Mouse (Mus musculus): ENCODE data around the gene Akr1b8.
"Not testable (repeated sequence)": the region's sequence is repeated elsewhere in the genome, so short reads cannot be mapped to it uniquely, and the experiment has no call there.

The Akr1b8 gene

GRCm38 (mm10) chr6:34353658-34354353 is at the start of gene Akr1b8:
TSS of gene Akr1b8 (plus strand) at chr6:34354119.
- DNase-seq (ENCODE audit: low spot score), result peak; percentile 39

GRCm38 (mm10) chr6:34304675-34305241 is 49.2 kb upstream of the Akr1b8 start:
- DNase-seq (ENCODE audit: low spot score), result no peak

- DNase-seq (ENCODE audit: low spot score), result no peak
Measured at GRCm38 (mm10) chr6:34306797-34307196, 47.1 kb upstream of the Akr1b8 start.

GRCm38 (mm10) chr6:34309526-34309925 is 44.4 kb upstream of the Akr1b8 start:
- DNase-seq (ENCODE audit: low spot score), result no peak

- DNase-seq (ENCODE audit: low spot score), result no peak
Measured at GRCm38 (mm10) chr6:34310023-34310595, 43.8 kb upstream of the Akr1b8 start.

- no peak for DNase-seq (ENCODE audit: low spot score)
Measured at GRCm38 (mm10) chr6:34313386-34313785, 40.5 kb upstream of the Akr1b8 start.

GRCm38 (mm10) chr6:34313921-34314320 is 40.0 kb upstream of the Akr1b8 start:
- no peak for DNase-seq (ENCODE audit: low spot score)

GRCm38 (mm10) chr6:34316854-34317771 is 36.8 kb upstream of the Akr1b8 start, which contains the start of gene Akr1b3:
TSS of gene Akr1b3 (minus strand) at chr6:34317478.
- peak; percentile 97 for DNase-seq (ENCODE audit: low spot score)

- DNase-seq (ENCODE audit: low spot score), result no peak
Measured at GRCm38 (mm10) chr6:34318172-34318571, 35.7 kb upstream of the Akr1b8 start.

GRCm38 (mm10) chr6:34318636-34319035 is 35.3 kb upstream of the Akr1b8 start:
- no peak for DNase-seq (ENCODE audit: low spot score)

- no peak for DNase-seq (ENCODE audit: low spot score)
Measured at GRCm38 (mm10) chr6:34322121-34322520, 31.8 kb upstream of the Akr1b8 start.

GRCm38 (mm10) chr6:34331379-34331778 is 22.5 kb upstream of the Akr1b8 start:
- DNase-seq (ENCODE audit: low spot score), result no peak

- DNase-seq (ENCODE audit: low spot score), result not testable (repeated sequence)
Measured at GRCm38 (mm10) chr6:34331804-34332203, 22.1 kb upstream of the Akr1b8 start.

- no peak for DNase-seq (ENCODE audit: low spot score)
Measured at GRCm38 (mm10) chr6:34334673-34335072, 19.2 kb upstream of the Akr1b8 start.

- no peak for DNase-seq (ENCODE audit: low spot score)
Measured at GRCm38 (mm10) chr6:34337799-34338198, 16.1 kb upstream of the Akr1b8 start.

GRCm38 (mm10) chr6:34341991-34342390 is 11.9 kb upstream of the Akr1b8 start:
- DNase-seq (ENCODE audit: low spot score), result no peak

- DNase-seq (ENCODE audit: low spot score), result no peak
Measured at GRCm38 (mm10) chr6:34342476-34342875, 11.4 kb upstream of the Akr1b8 start.

- no peak for DNase-seq (ENCODE audit: low spot score)
Measured at GRCm38 (mm10) chr6:34343426-34343825, 10.5 kb upstream of the Akr1b8 start.

GRCm38 (mm10) chr6:34344135-34344850 is 9.6 kb upstream of the Akr1b8 start:
- no peak for DNase-seq (ENCODE audit: low spot score)

- DNase-seq (ENCODE audit: low spot score), result peak; percentile 62
Measured at GRCm38 (mm10) chr6:34344935-34345334, 9.0 kb upstream of the Akr1b8 start.

- peak; percentile 93 for DNase-seq (ENCODE audit: low spot score)
Measured at GRCm38 (mm10) chr6:34346096-34346898, 7.6 kb upstream of the Akr1b8 start.

All from embryo, embryonic 10.5 days (tissue).